In genomic region chr14:54240542-54240941, GRCm38 (mm10) we compare ENCODE assay signal across 28 mouse cellular contexts. TPM values are rescaled to one million over a fixed set of nuclear protein-coding genes. Genes with fewer than 3 reads are reported as not detected.
"Had no signal": no experiment of that assay in that cellular context is flagged by ENCODE, and none has a peak within 500 bp of the region (broad histone marks: within the 10 kb centered on the region; RNA-seq: fewer than 3 reads in every experiment).

No protein-coding gene starts in this region.

- H3K27ac ChIP-seq: limb, embryonic 10.5 days; limb, embryonic 13.5 days; liver, embryonic 12.5 days; liver, embryonic 15.5 days; lung, embryonic 15.5 days; midbrain, embryonic 10.5 days; midbrain, embryonic 13.5 days; neural tube, embryonic 13.5 days; stomach, embryonic 15.5 days had no signal

- H3K4me1 ChIP-seq: limb, embryonic 10.5 days; limb, embryonic 13.5 days; liver, embryonic 12.5 days; liver, embryonic 15.5 days; stomach, embryonic 15.5 days had no signal

- ATAC-seq: liver, embryonic 12.5 days; midbrain, embryonic 13.5 days; midbrain, embryonic 16.5 days had no signal

- DNase-seq: kidney, postnatal 10 days; kidney, postnatal 36 days; liver; lung, adult 18-20 months; lung, postnatal 10 days; lung, postnatal 36 days; retina, postnatal 1 day; right cerebral cortex, postnatal 25 days; spleen, adult 18-20 months; thymus, postnatal 25 days had no signal

- H3K4me2 ChIP-seq: limb, embryonic 13.5 days; liver, embryonic 12.5 days; liver, embryonic 15.5 days; lung, embryonic 15.5 days; midbrain, embryonic 13.5 days; neural tube, embryonic 13.5 days; stomach, embryonic 15.5 days had no signal

- H3K9me3 ChIP-seq: limb, embryonic 10.5 days; limb, embryonic 13.5 days; liver, embryonic 12.5 days; liver, embryonic 15.5 days; lung, embryonic 15.5 days; midbrain, embryonic 13.5 days; neural tube, embryonic 13.5 days; stomach, embryonic 15.5 days had no signal

- H3K9ac ChIP-seq: limb, embryonic 13.5 days; liver, embryonic 12.5 days; liver, embryonic 15.5 days; lung, embryonic 15.5 days; midbrain, embryonic 13.5 days; neural tube, embryonic 13.5 days; stomach, embryonic 15.5 days had no signal

- H3K27me3 ChIP-seq: limb, embryonic 13.5 days; liver, embryonic 12.5 days; liver, embryonic 15.5 days; lung, embryonic 15.5 days; megakaryocyte, embryonic 14.5 days; midbrain, embryonic 13.5 days; neural tube, embryonic 13.5 days; stomach, embryonic 15.5 days had no signal

- H3K4me3 ChIP-seq: limb, embryonic 10.5 days; limb, embryonic 13.5 days; liver, embryonic 12.5 days; liver, embryonic 15.5 days; lung, embryonic 15.5 days; megakaryocyte, embryonic 14.5 days; midbrain, embryonic 10.5 days; midbrain, embryonic 13.5 days; myocyte; neural tube, embryonic 13.5 days; stomach, embryonic 15.5 days had no signal

RNA-seq across cellular contexts. Expression of gene Olfr49, which starts 44.2 kb away (rescaled TPM):
- total RNA-seq: layer of hippocampus, postnatal 14 days; left cerebral cortex, adult 18-20 months; left cerebral cortex, postnatal 25 days; monocyte, adult 5-6 weeks; neutrophil, adult 5-6 weeks had no signal
- polyA plus RNA-seq: limb, embryonic 10.5 days; limb, embryonic 13.5 days; liver, embryonic 12.5 days; liver, embryonic 15.5 days; lung, embryonic 15.5 days; midbrain, embryonic 10.5 days; midbrain, embryonic 13.5 days; midbrain, embryonic 16.5 days; myocyte; neural tube, embryonic 13.5 days; stomach, embryonic 15.5 days; thymus, postnatal 0 days had no signal
